Mouse (Mus musculus) intestine, embryonic 14.5 days (tissue): ENCODE measurements around the gene Gprc5b. TPM values are rescaled to one million over a fixed set of nuclear protein-coding genes. Genes with fewer than 3 reads are reported as not detected.

Source experiments
- ATAC-seq: fragments of 200-750 bp; cut with Nextera tagmentation; replicated peaks from 2 replicates; pipeline ENCODE4 v1.8.0; 2017; ENCODE audit warnings: low read depth, moderate number of reproducible peaks, moderate TSS enrichment, moderate library complexity; ENCODE audit not compliant: low FRiP score, low TSS enrichment
- DNase-seq: peaks from one replicate; pipeline ENCODE4 v3.0.0-alpha.2; 2018; ENCODE audit warnings: low spot score
- H3K27ac ChIP-seq: fragments of 300-500 bp; sonication (generic); 2 replicates; pipeline ENCODE4 v1.5.1; 2014; ENCODE audit warnings: low read depth, mild to moderate bottlenecking, control low read depth
- H3K27me3 ChIP-seq: fragments of 300-500 bp; sonication (generic); replicated peaks from 2 replicates; pipeline ENCODE4 v1.6.1; 2014; ENCODE audit warnings: low read length, control low read depth; ENCODE audit not compliant: control insufficient read depth, insufficient read depth
- H3K36me3 ChIP-seq: fragments of 300-500 bp; sonication (generic); 2 replicates; pipeline ENCODE4 v1.6.1; 2014; ENCODE audit warnings: low read length, control low read depth; ENCODE audit not compliant: control insufficient read depth, insufficient read depth
- H3K4me1 ChIP-seq: fragments of 300-500 bp; sonication (generic); replicated peaks from 2 replicates; pipeline ENCODE4 v1.6.1; 2014; ENCODE audit warnings: low read length, control low read depth, mixed read lengths; ENCODE audit not compliant: control insufficient read depth, insufficient read depth
- H3K4me2 ChIP-seq: fragments of 300-500 bp; sonication (generic); 2 replicates; pipeline ENCODE4 v1.6.1; 2014; ENCODE audit warnings: low read length
- H3K4me3 ChIP-seq: fragments of 300-500 bp; sonication (generic); 2 replicates; pipeline ENCODE4 v1.5.1; 2014; ENCODE audit warnings: low read depth, low read length, control low read depth, mixed read lengths
- H3K9ac ChIP-seq: fragments of 300-500 bp; sonication (generic); 2 replicates; pipeline ENCODE4 v1.6.1; 2014; ENCODE audit warnings: mild to moderate bottlenecking, low read length
- H3K9me3 ChIP-seq: fragments of 300-500 bp; sonication (generic); 2 replicates; pipeline ENCODE4 v1.6.1; 2016; ENCODE audit warnings: low read length, control low read depth; ENCODE audit not compliant: control insufficient read depth
- WGBS: fragments of 180-500 bp; shearing (Covaris S2); extraction: QIAGEN DNeasy Blood & Tissue Kit; methylation state at CpG from one replicate; pipeline ENCODE4 v1.1.7; 2014; 5-methylcytosine and 5-hydroxymethylcytosine counted together
- polyA plus RNA-seq: library from polyadenylated mRNA; unstranded; fragments of >200 nt; fragmentation: Nextera tagmentation; extraction: Ambion mirVana; gene quantifications from 2 replicates; pipeline ENCODE4 v1.2.1, GENCODE M21; 2014

The Gprc5b gene
- polyA plus RNA-seq, 1 experiment from 2014 or later = 7.9 TPM

DNA sequence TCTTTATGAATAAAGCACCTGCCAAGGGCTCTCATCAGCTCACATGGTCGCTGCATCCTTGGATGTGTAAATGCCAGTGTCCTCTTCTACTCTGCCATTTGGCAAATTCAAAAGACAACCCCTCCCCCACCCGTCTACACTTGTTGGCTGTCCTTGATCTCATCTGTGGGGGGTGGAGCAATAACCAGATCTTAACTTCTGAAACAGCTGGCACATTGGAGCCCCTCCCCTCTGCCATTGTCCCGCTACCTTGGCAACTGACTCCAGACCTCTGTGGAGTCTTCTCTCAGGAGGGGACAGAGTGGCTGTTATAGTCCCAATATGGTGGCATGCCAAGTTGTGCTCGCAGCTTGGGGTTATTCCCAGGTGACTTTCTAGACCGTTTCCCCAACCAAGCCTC is 22.7 kb downstream of the Gprc5b start:
- ATAC-seq = no peak
- 77% methylated on average over 5 of the region's 5 CpGs for WGBS

DNA sequence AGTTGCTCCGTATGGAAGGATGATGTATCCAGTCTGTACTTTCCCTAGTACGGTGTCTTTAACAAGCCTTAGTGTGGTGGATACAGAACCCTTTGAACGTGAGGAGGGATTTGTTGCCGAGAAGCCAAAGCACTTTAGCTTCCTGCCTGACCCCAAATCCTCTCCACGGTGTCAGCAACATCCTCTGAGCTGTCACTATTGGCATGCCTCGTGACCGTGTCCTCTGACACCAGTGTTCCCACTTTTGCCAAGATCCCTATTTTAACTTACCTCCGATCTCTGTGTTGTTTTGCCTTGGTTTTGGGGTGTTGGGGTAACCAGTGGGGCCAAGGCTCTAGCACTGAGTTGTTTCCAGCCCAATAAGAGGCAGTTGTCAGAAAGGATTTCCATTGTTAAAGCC is 23.5 kb downstream of the Gprc5b start:
- ATAC-seq (no peak), DNase-seq (no peak)
- H3K9me3 ChIP-seq = no peaks in the 10 kb centered on the region
- H3K9ac ChIP-seq = no peak overlapping the region
- 84% methylated on average over 8 of the region's 8 CpGs for WGBS
- H3K4me3 ChIP-seq = no peak overlapping the region
- no peak overlapping the region for H3K27ac ChIP-seq
- peaks cover 17% of the 10 kb centered on the region; the same call in 1 of the 2 replicates for H3K36me3 ChIP-seq
- no peaks in the 10 kb centered on the region for H3K4me1 ChIP-seq
- no peaks in the 10 kb centered on the region for H3K27me3 ChIP-seq
- no peak overlapping the region for H3K4me2 ChIP-seq

More for the DNA sequence above, 22.7 kb downstream of the Gprc5b start:
- no peaks in the 10 kb centered on the region for H3K4me1 ChIP-seq
- H3K9ac ChIP-seq = no peak overlapping the region
- no peak overlapping the region for H3K4me2 ChIP-seq
- peaks cover 17% of the 10 kb centered on the region; the same call in 1 of the 2 replicates for H3K36me3 ChIP-seq
- no peak for DNase-seq
- no peak overlapping the region for H3K27ac ChIP-seq
- no peaks in the 10 kb centered on the region for H3K9me3 ChIP-seq
- no peaks in the 10 kb centered on the region for H3K27me3 ChIP-seq
- no peak overlapping the region for H3K4me3 ChIP-seq

DNA sequence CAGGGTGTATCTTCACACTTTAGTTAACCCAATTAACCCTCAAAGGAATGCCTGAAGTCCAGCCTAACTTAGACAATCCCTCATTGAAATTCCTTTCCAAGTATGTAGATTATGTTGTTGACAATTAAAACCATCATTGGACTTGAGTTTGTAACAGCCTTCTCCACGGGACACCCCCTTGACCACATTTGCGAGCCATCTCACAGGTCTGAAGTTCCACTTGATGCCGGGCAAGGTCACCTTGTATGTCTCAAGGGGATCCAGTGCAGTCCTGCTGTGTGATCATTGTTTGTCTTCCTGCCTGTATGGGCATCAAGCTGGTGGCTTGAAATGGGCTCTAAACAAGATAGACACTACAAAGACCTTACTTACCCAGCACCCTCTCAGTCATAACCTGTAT is 26.1 kb downstream of the Gprc5b start:
- 92% methylated on average over 3 of the region's 3 CpGs for WGBS
- no peak overlapping the region for H3K4me2 ChIP-seq

DNA sequence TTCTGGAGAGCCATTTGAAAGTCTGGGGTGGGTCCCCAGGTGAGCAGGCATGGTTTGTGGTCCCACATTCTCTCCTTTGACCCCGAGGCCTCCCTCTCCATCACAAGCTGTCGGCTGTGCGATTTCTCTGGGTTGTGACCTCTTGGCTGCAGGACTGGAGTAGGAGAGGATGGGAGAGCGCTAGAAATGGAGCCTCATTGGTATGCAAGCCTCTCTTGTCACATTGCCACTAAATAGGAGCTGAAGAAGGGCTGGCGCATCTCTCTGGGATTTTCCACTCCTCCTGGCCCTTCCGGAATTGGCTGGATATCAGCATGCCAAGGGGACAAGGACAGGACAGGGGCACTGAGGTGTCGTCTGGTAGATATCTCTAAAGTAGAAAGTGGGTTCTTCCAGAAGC is 29.8 kb downstream of the Gprc5b start:
- Histone ChIP-seq H3K36me3 (no peaks in the 10 kb centered on the region), H3K4me2 (no peak overlapping the region), H3K27ac (no peak overlapping the region), H3K4me3 (no peak overlapping the region), H3K27me3 (no peaks in the 10 kb centered on the region), H3K9me3 (no peaks in the 10 kb centered on the region), H3K4me1 (no peaks in the 10 kb centered on the region), H3K9ac (no peak overlapping the region)
- DNase-seq (no peak), ATAC-seq (no peak)
- WGBS = 30% methylated on average over 7 of the region's 7 CpGs

More for the DNA sequence above, 26.1 kb downstream of the Gprc5b start:
- Histone ChIP-seq H3K4me3 (no peak overlapping the region), H3K4me1 (no peaks in the 10 kb centered on the region), H3K27ac (no peak overlapping the region), H3K36me3 (no peaks in the 10 kb centered on the region), H3K9ac (no peak overlapping the region), H3K27me3 (no peaks in the 10 kb centered on the region), H3K9me3 (no peaks in the 10 kb centered on the region)
- no peak for DNase-seq
- ATAC-seq = no peak

DNA sequence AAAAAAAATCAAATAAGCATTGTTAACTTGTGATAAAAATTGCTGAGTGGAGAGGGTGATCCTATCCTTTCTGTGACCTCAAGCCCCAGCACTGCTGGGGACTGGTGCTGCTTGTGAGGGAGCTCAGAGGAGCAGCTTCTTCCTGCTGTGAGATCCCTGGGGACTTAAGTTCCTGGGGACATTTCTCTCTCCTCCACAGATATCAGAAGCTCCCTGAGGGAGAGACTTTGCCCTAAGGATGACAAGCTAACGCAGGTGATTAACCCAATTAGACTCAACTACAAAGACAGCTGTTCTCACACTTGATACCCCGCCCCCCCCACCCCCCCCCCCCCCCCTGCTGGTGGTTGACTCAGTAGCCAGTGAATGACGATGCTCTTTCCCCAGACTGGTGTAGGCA is 30.2 kb downstream of the Gprc5b start:
- Histone ChIP-seq H3K4me1 (no peaks in the 10 kb centered on the region), H3K4me3 (no peak overlapping the region), H3K27me3 (no peaks in the 10 kb centered on the region), H3K9me3 (no peaks in the 10 kb centered on the region), H3K9ac (no peak overlapping the region), H3K4me2 (no peak overlapping the region), H3K27ac (no peak overlapping the region), H3K36me3 (no peaks in the 10 kb centered on the region)
- WGBS = 6% methylated on average over 2 of the region's 3 CpGs
- ATAC-seq (no peak), DNase-seq (no peak)

DNA sequence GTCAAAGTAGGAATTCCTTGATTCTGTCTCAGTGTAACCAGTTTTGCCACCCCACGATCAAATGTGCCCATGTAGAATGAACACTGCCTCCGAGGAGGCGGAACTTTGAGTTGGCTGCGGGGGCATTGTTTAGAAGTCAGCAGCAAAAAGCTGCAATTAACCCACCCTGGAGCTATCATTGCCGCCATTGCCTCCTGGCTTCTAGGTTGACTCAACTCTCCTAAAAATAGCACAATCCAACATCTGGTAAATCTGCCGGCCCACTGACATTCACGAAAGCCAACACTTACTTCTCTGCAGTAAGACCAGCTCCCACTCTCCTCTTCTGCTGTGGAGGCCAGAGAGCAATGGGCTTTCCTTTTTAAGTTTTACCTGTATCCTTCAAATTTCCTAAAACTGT is 35.8 kb downstream of the Gprc5b start:
- Histone ChIP-seq H3K27ac (no peak overlapping the region), H3K4me2 (no peak overlapping the region), H3K27me3 (no peaks in the 10 kb centered on the region), H3K36me3 (no peaks in the 10 kb centered on the region), H3K4me3 (no peak overlapping the region), H3K9me3 (no peaks in the 10 kb centered on the region), H3K9ac (no peak overlapping the region), H3K4me1 (no peaks in the 10 kb centered on the region)
- WGBS = 56% methylated on average over 7 of the region's 7 CpGs
- ATAC-seq = no peak
- DNase-seq = no peak

DNA sequence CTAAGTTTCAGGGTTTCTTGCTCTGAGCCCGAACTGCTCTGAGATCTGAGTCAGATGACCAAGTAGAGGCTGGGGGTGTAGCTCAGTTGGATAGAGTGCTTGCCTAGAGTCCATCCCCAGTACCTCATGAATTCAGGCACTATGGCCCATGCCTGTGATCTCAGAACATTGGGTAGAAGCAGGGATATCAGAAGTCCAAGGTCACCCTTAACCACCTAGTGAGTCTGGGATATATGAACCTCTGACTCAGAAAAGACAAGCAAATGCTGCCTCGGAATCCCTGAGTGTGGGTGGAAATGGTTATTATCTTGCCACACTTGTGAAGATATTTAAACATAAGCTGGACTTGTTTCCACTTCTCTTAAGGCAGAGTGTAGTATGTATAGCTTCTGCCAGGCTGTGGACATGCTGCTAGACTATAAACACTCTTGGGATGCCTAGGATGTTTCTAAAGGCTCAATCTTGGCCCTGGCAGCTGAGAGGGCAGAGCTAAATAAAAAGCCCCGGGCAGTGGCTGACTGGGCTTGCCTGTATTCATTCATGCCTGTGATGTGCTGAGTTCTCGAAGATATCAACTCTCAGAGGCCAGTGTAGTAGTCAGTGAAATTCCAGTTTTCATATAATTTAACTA is 38.3 kb downstream of the Gprc5b start:
- Histone ChIP-seq H3K9me3 (no peaks in the 10 kb centered on the region), H3K27ac (no peak overlapping the region), H3K9ac (no peak overlapping the region), H3K4me2 (no peak overlapping the region), H3K4me3 (no peak overlapping the region), H3K4me1 (no peaks in the 10 kb centered on the region), H3K27me3 (no peaks in the 10 kb centered on the region), H3K36me3 (no peaks in the 10 kb centered on the region)
- DNase-seq (no peak), ATAC-seq (no peak)
- 70% methylated on average over 4 of the region's 4 CpGs for WGBS

DNA sequence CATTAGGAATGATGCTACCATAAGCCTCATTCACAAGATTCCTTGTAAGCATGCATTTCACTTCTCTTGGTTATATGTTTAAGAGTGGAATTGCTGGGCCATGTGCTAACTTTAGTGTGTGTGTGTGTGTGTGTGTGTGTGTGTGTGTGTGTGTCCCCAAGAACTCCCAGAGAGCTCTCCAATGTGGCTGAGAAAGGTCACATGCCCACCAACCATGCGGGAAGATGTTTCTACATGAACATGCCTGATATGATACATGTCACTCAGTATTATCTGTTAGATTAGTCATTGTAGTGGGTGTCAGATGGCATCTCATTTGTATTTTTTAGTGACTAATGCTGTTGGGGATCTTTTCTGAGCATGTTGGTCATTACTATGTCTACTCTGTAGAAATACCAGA is 40.0 kb downstream of the Gprc5b start:
- ATAC-seq (no peak), DNase-seq (no peak)
- H3K36me3 ChIP-seq = no peaks in the 10 kb centered on the region
- no peaks in the 10 kb centered on the region for H3K27me3 ChIP-seq
- H3K4me2 ChIP-seq = no peak overlapping the region
- no peaks in the 10 kb centered on the region for H3K4me1 ChIP-seq
- H3K9ac ChIP-seq = no peak overlapping the region
- no peak overlapping the region for H3K4me3 ChIP-seq
- WGBS = 91% methylated on average over 1 of the region's 1 CpGs
- H3K9me3 ChIP-seq = no peaks in the 10 kb centered on the region
- no peak overlapping the region for H3K27ac ChIP-seq

DNA sequence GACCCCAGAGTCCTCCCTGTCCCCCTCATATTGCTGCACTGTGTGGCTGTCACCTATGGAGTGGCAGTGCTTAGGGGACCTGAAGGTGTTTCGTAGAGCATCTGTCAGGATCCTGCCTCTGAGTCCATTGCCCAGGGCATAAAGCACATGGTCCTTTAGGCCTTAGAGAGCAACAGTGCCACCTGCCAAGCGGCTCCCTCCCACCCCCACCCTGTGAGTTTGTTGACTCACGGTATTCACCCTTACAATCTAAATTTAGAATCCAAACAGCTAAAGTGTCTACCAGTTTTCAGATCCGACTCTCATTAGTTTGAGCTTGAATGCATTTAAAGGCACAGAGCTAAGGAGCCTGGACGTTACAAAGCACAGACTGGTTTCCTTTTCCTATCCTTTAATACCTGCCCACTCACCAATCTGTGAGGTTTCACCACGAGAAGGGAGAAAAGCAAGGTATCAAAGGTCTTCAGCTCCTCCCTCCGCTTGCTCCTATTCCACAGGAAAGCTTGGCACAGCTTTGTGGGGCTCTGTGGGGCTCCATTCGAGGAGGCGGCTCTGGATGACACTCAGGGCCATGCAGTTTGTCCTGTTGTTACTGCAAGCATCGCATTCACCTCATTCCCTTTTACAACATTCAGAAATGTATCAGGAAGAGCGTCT is 41.3 kb downstream of the Gprc5b start:
- no peaks in the 10 kb centered on the region for H3K27me3 ChIP-seq
- H3K4me2 ChIP-seq = no peak overlapping the region
- H3K36me3 ChIP-seq = no peaks in the 10 kb centered on the region
- no peak overlapping the region for H3K9ac ChIP-seq
- H3K4me3 ChIP-seq = no peak overlapping the region
- H3K9me3 ChIP-seq = no peaks in the 10 kb centered on the region
- ATAC-seq = no peak
- WGBS = 59% methylated on average over 11 of the region's 11 CpGs
- no peak overlapping the region for H3K27ac ChIP-seq
- DNase-seq = no peak
- H3K4me1 ChIP-seq = no peaks in the 10 kb centered on the region
